Mouse (Mus musculus) heart, adult 2 months (tissue): ENCODE results near the gene Zfp758. TPM values are rescaled to one million over a fixed set of nuclear protein-coding genes. Genes with fewer than 3 reads are reported as not detected.
A peak's percentile ranks its signal among the peaks of the same experiment; 100 is the strongest.

Source experiments
- DNase-seq, 2 experiments: peaks; one replicate each; pipeline ENCODE4 v3.0.0; 2021
- H3K27ac ChIP-seq: fragments of 200-600 bp; 2 replicates; pipeline ENCODE4 v1.8.1; 2022
- H3K27me3 ChIP-seq: fragments of 200-500 bp; 2 replicates; pipeline ENCODE4 v1.6.1; 2012; ENCODE audit warnings: mild to moderate bottlenecking, low read length, inconsistent platforms, mixed read lengths; ENCODE audit not compliant: control insufficient read depth, insufficient read depth
- H3K36me3 ChIP-seq: fragments of 200-500 bp; 2 replicates; pipeline ENCODE4 v1.6.1; 2012; ENCODE audit warnings: low read length, inconsistent platforms; ENCODE audit not compliant: control insufficient read depth, insufficient read depth
- H3K4me1 ChIP-seq: fragments of 200-500 bp; 2 replicates; pipeline ENCODE4 v1.6.1; 2011; ENCODE audit warnings: low read length; ENCODE audit not compliant: control insufficient read depth, insufficient read depth
- H3K4me3 ChIP-seq: fragments of 200-600 bp; 2 replicates; pipeline ENCODE4 v1.8.1; 2022
- H3K79me2 ChIP-seq: fragments of 200-500 bp; replicated peaks from 2 replicates; pipeline ENCODE4 v1.6.1; 2012; ENCODE audit warnings: mild to moderate bottlenecking, inconsistent platforms, low read length, moderate library complexity, mixed read lengths; ENCODE audit not compliant: control insufficient read depth, insufficient read depth
- H3K9ac ChIP-seq: fragments of 200-500 bp; 2 replicates; pipeline ENCODE4 v1.6.1; 2012; ENCODE audit warnings: low read depth, mild to moderate bottlenecking, control low read depth, inconsistent platforms, low read length, mixed read lengths
- CTCF ChIP-seq: fragments of 200-600 bp; IDR thresholded peaks from 2 replicates; pipeline ENCODE4 v1.8.1; 2022; ENCODE audit warnings: antibody characterized with exemption, mild to moderate bottlenecking, moderate library complexity
- EP300 ChIP-seq: fragments of 200-500 bp; IDR thresholded peaks from 2 replicates; pipeline ENCODE4 v1.6.1; 2011; ENCODE audit warnings: low read depth, low read length, control low read depth; ENCODE audit not compliant: insufficient read depth
- POLR2A ChIP-seq: fragments of 200-500 bp; IDR thresholded peaks from 2 replicates; pipeline ENCODE4 v1.6.1; 2011; ENCODE audit warnings: mild to moderate bottlenecking, low read depth, low read length, control low read depth; ENCODE audit not compliant: insufficient read depth
- WGBS: fragments of 180-500 bp; shearing (Covaris S2); methylation state at CpG from one replicate; pipeline ENCODE4 v1.1.7; 2018; 5-methylcytosine and 5-hydroxymethylcytosine counted together
- intact Hi-C: fragments of 180-260 bp; cut with DNase I; formaldehyde crosslinking; loops from one replicate; pipeline ENCODE4 v1.15.1; 2025
- polyA plus RNA-seq: library from polyadenylated mRNA; depleted of rRNA; stranded (reverse); fragments of >200 nt; gene quantifications from 2 replicates; pipeline ENCODE4 v1.2.3, GENCODE M21; 2012; rRNA removed
- total RNA-seq, 2 experiments: library from RNA; stranded (reverse); gene quantifications; 2 replicates each; pipeline ENCODE4 v1.2.3; 2021

The Zfp758 gene
- total and polyA plus RNA-seq, 3 experiments, result 0.92 to 10.2 (median 9.2) TPM

DNA sequence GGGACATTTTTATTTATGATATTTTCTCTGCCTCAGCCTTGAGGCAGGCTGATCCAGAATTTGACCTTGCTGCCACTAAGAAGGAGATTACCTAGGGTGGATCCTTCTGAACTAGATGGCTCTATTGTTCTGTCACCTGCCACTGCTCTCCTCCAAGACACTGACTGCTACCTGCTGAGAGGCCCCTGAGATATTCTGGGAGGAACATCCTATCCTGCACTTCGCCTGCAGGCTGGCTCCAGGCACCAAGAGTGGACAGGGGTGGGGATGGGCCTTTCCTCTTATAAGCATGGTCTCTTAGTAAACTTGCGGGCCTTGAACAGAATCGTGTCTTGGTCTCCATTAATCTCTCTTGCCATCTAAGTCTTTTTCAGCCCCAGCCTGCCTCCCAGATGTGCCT, 2.6 kb downstream of the Zfp758 start:
- 94% methylated on average over 3 of the region's 3 CpGs for WGBS
- no peak for DNase-seq
- intact Hi-C loops, result loop anchor here (5.0 kb wide), 1 partner anchor 47 kb away; no protein-coding TSS in a partner anchor
- Histone ChIP-seq H3K4me1 (peaks cover 3% of the 10 kb centered on the region), H3K9ac (no peak overlapping the region), H3K27me3 (no peaks in the 10 kb centered on the region), H3K27ac (no peak overlapping the region), H3K79me2 (no peaks in the 10 kb centered on the region; the same call in none of the 2 replicates), H3K4me3 (no peak overlapping the region), H3K36me3 (no peaks in the 10 kb centered on the region)
- TF ChIP-seq EP300 (no peak), CTCF (no peak), POLR2A (no peak)

DNA sequence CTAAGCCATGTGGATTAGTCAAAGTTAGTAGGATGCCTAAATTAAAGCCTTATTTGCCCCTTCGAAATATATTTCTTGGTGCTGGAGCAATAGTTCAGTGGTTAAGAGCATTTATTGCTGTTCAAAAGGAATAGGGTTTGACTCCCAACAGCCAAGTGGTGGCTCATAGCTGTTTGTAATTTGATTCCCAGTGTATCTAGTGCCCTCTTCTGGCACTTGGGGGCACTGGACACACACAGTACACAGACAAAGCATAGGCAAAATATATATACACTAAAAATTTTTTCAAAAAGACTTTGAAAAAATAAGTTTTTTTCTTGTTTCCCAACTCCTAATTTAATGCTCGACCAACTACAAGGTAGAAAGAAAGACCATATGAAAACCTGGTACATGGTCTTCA, 49.5 kb downstream of the Zfp758 start:
- no peak overlapping the region for H3K9ac ChIP-seq
- intact Hi-C loops, result loop anchor here (2.0 kb wide), 1 partner anchor 328 kb away; no protein-coding TSS in a partner anchor
- no peaks in the 10 kb centered on the region for H3K4me1 ChIP-seq
- H3K27me3 ChIP-seq, result no peaks in the 10 kb centered on the region
- no peak overlapping the region for H3K4me3 ChIP-seq
- no peaks in the 10 kb centered on the region for H3K79me2 ChIP-seq
- 57% methylated on average over 2 of the region's 2 CpGs for WGBS
- no peak overlapping the region for H3K27ac ChIP-seq
- H3K36me3 ChIP-seq, result no peaks in the 10 kb centered on the region
- TF ChIP-seq POLR2A, result no peak
- TF ChIP-seq EP300, result no peak
- peak; percentile 87 for TF ChIP-seq CTCF
- peak in 1 of 2 experiments; percentile 15 for DNase-seq

DNA sequence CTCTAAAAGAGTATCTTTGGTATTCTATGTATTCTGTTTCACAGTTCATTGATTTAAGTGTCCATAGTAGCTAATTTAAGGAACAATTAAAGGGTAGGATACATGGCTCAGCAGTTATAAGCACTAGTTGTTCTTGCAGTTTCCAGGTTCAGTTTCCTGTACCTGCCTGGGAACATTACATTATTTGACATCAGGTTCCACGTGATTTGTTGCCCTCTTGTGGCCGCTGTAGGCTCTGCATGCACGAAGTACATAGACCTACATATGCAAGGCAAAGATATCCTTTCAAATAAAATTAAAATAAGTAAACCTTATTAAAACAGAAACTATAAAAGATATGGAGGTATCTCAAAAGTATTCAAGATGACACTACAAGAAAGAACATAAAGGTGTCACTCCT, 56.3 kb downstream of the Zfp758 start:
- intact Hi-C loops, result loop anchor here (2.0 kb wide), 1 partner anchor 65 kb away; no protein-coding TSS in a partner anchor
- WGBS, result 1% methylated on average over 3 of the region's 3 CpGs
- TF ChIP-seq CTCF, result no peak; the same call in none of the 2 replicates
- 0 out of 2 replicates have a peak, but pooled peaks have one; percentile 14 for TF ChIP-seq EP300
- TF ChIP-seq POLR2A, result no peak
- Histone ChIP-seq H3K4me3 (no peak overlapping the region), H3K27me3 (no peaks in the 10 kb centered on the region), H3K4me1 (no peaks in the 10 kb centered on the region), H3K36me3 (no peaks in the 10 kb centered on the region), H3K27ac (no peak overlapping the region), H3K79me2 (no peaks in the 10 kb centered on the region), H3K9ac (no peak overlapping the region)
- DNase-seq, result peak; percentile 49 to 75

DNA sequence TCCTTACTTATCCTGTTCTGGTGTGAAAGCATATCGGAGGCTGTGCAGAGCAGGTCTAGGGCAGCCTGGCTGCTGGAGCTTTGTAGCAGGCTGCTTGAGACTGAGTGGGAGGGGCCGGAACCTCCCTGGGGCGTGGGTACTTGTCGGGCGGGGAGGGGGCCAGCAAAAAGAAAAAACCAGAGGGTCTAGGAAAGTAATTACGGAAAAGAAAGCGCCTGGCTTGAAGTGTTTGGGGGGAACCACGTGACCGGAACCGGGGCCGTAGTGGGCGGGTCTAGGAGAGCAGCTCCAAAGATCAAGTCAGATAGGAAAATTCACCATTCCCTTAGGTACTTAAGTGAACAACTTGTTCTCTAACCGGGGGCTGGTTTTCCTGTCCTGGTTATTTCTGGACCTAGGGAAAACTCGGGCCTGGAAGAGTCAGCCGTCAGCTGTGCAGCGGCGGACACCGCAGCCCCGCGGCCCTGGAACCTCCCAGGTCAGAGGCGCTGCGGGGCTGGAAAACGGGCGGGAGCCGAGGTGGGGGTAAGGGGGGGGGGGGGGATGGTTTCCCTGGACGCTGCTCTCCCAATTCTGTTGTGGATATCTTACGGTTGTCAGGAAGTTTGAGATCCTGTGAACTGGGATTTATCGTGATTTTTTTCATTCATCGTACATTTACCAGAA, 62.8 kb downstream of the Zfp758 start, which contains the start of gene Zfp946:
TSS of gene Zfp946 (plus strand) at position 271 of the 666 bp plus-strand sequence.
- Histone ChIP-seq H3K36me3 (no peaks in the 10 kb centered on the region), H3K27ac (peak within 1 kb of the TSS; percentile 79), H3K79me2 (no peaks in the 10 kb centered on the region), H3K27me3 (no peaks in the 10 kb centered on the region), H3K9ac (peak within 1 kb of the TSS; percentile 49), H3K4me3 (peak within 1 kb of the TSS; percentile 64), H3K4me1 (no peaks in the 10 kb centered on the region)
- peak; percentile 87 for DNase-seq
- intact Hi-C loops, result loop anchor here (2.0 to 10.0 kb wide), 4 partner anchors 63 to 579 kb away; partner anchors contain the start of genes CT030661.1, Zfp758, Zfp820 and Zfp944
- under 1% methylated on average over 29 of the region's 29 CpGs for WGBS
- TF ChIP-seq EP300 (no peak), POLR2A (peak; percentile 40; the same call in 1 of the 2 replicates)

DNA sequence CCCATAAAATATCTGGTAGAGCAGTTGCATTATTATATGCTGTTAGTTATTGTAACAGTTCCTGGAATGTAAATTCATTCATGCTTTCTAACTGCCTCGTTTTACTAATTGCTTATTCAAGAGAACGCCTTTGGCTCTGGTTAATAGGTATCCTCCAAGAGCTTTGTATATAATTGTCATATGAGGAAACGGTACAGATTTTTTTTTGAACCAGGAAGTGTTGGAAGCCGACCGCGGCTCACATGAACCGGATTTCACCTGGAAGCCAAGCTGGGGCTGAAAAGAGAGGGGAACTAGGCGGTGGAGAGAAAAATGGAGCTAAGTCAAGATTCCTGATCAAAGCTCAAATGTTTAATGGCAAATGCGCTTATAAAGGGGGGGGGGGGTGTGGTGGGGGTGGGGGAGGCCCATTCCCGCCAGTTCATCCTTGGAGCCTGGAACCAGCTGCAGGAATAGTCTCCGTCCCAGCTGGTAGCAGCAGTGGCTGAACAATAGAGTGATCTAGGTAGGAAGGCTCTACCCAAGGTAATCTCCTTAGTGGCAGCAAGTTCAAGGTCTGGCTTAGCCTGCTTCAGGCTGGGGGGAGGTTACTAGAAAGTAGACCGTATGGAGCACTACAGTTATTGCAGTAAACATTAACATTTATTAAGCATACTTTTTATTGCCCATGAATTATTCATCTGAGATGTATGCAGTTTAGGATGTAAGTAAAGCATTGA, 63.5 kb downstream of the Zfp758 start:
- Histone ChIP-seq H3K9ac (no peak overlapping the region), H3K4me3 (peak overlapping the region; percentile 64), H3K4me1 (no peaks in the 10 kb centered on the region), H3K79me2 (no peaks in the 10 kb centered on the region), H3K36me3 (no peaks in the 10 kb centered on the region), H3K27ac (peak overlapping the region; percentile 79), H3K27me3 (no peaks in the 10 kb centered on the region)
- TF ChIP-seq POLR2A (no peak), CTCF (no peak)
- intact Hi-C loops, result loop anchor here (5.0 to 10.0 kb wide), 3 partner anchors 110 to 580 kb away; partner anchors contain the start of genes CT030661.1, Zfp820 and Zfp994
- DNase-seq, result no peak
- WGBS, result 5% methylated on average over 12 of the region's 12 CpGs

Other genes with a start within 250 kb of the Zfp758 start
- gene Zfp947, start 195.3 kb upstream of the Zfp758 start, total RNA-seq, result 1 to 10 TPM in 1 of 2 experiments, under 1 TPM in 1; 0.48 to 1.1 TPM
- gene Zfp947, start 195.3 kb upstream of the Zfp758 start, polyA plus RNA-seq, result 0.16 and 0.23 TPM in 2 replicates
- gene Zfp994, start 135.8 kb upstream of the Zfp758 start, total RNA-seq, result 1 to 10 TPM; 2.0 to 2.1 TPM
- 0.33 and 0.53 TPM in 2 replicates for gene Zfp994, start 135.8 kb upstream of the Zfp758 start, polyA plus RNA-seq
- 1 to 10 TPM; 5.9 to 7.4 TPM for gene CT030661.1, start 46.6 kb upstream of the Zfp758 start, total RNA-seq
- 0.78 and 2.0 TPM in 2 replicates for gene CT030661.1, start 46.6 kb upstream of the Zfp758 start, polyA plus RNA-seq
- gene Zfp944, start 53 bp upstream of the Zfp758 start, total RNA-seq, result 1 to 10 TPM; 4.6 to 4.9 TPM
- 1.4 and 2.8 TPM in 2 replicates for gene Zfp944, start 53 bp upstream of the Zfp758 start, polyA plus RNA-seq
- gene Zfp946, start 62.8 kb downstream of the Zfp758 start, total RNA-seq, result 1 to 10 TPM; 2.9 to 3.3 TPM
- 1.4 and 2.3 TPM in 2 replicates for gene Zfp946, start 62.8 kb downstream of the Zfp758 start, polyA plus RNA-seq
- not detected for gene Vmn2r111, start 212.0 kb downstream of the Zfp758 start, total RNA-seq
- gene Vmn2r111, start 212.0 kb downstream of the Zfp758 start, polyA plus RNA-seq, result not detected in 2 replicates
- gene Vmn2r112, start 239.5 kb downstream of the Zfp758 start, total RNA-seq, result not detected
- not detected in 2 replicates for gene Vmn2r112, start 239.5 kb downstream of the Zfp758 start, polyA plus RNA-seq